Mouse (Mus musculus): ENCODE data around the gene Sdhd. TPM values are rescaled to one million over a fixed set of nuclear protein-coding genes. Genes with fewer than 3 reads are reported as not detected.

Gene Sdhd
- total RNA-seq, 2 experiments from 2014 or later: 104 to 118 TPM

GRCm38 (mm10) chr9:50590856-50591518 is 12.6 kb downstream of the Sdhd start:
- DNase-seq (ENCODE audit: low spot score in 2 of 2): no peak

GRCm38 (mm10) chr9:50586955-50587354 is 16.7 kb downstream of the Sdhd start:
- DNase-seq (ENCODE audit: low spot score in 2 of 2): no peak

GRCm38 (mm10) chr9:50585145-50585818 is 18.3 kb downstream of the Sdhd start:
- no peak for DNase-seq (ENCODE audit: low spot score in 2 of 2)

DNA sequence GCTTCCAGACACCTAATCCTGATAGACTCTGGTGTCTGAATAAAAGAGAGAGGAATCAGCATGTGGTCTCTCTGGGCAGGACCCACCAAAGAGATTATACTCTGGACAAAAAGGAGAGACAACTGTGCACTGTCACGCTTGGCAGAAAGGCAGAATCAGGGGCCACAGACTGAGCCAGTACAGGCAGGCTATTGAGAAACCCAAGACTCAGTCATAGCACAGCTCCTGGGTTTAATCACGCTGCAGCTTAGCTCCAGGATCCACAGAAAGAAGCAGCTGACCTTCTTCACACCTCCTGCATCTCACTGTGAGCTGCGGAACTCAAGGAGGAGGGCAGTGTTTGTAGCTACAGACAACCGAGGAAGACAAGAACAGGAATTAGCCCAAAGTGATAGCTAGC is 23.2 kb downstream of the Sdhd start:
- DNase-seq (ENCODE audit: low spot score in 2 of 2): no peak

- DNase-seq (ENCODE audit: low spot score in 2 of 2): no peak
These were observed 33.8 kb downstream of the Sdhd start for GRCm38 (mm10) chr9:50569599-50570525.

DNA sequence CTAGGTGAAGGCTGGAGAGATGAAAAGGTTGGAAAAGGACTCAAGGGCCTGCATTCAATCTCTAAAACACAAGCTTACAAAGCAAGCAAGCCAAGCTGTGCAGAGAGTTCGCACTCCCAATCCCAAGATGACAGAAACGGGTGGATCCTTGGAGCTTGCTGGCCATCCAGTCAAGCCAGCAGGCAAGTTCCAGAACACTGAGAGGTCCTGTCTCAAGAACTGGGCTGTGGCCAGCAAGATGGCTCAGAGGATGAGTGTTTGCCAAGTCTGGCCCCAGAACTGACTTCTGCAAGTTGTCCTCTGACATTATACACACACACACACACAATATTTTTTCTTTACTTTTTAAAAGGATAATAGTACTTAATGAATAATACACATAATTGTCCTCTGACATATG is 35.7 kb downstream of the Sdhd start:
- no peak for DNase-seq (ENCODE audit: low spot score in 2 of 2)

DNA sequence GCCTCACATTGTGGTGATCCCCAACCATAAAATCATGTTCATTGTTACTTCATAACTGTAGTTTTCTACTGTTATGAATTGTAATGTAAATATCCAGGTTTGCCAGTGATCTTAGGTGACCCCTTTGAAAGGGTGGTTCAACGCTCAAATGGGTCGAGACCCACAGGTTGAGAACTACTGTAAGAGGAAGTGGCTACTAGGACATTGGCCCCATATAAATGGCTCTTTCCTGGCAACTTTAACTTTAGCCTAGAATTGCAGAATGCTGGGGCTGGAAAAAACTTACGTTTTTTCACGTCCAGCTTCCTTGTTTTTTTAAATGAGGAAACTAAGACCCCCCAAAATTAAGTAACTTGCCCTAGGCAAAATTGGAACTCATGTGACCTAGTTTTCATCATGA is 36.2 kb downstream of the Sdhd start:
- DNase-seq (ENCODE audit: low spot score in 2 of 2): no peak

DNA sequence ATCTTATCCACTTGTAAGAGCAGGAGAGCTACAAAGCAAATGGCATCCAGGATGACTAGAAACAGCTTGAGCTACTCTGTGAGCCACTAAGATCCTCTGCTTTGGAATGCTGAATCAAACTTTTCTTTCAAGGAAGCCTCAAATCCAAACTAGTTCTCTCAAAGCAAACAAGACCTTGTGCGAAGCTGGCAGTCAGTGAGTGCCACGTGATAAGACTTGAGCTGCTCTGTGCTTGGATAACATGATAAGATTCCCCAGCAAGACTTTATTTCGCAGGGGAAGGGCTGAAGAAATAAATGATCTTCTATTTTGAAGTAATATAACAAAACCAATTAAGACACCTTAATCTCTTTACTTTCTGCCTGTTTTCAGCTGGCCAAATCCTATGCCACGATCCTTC is 37.7 kb downstream of the Sdhd start:
- DNase-seq (ENCODE audit: low spot score in 2 of 2): no peak

- DNase-seq (ENCODE audit: low spot score in 2 of 2): no peak
These were observed 38.4 kb downstream of the Sdhd start for GRCm38 (mm10) chr9:50565173-50565572.

GRCm38 (mm10) chr9:50561918-50562360 is 41.7 kb downstream of the Sdhd start:
- no peak for DNase-seq (ENCODE audit: low spot score in 2 of 2)

DNA sequence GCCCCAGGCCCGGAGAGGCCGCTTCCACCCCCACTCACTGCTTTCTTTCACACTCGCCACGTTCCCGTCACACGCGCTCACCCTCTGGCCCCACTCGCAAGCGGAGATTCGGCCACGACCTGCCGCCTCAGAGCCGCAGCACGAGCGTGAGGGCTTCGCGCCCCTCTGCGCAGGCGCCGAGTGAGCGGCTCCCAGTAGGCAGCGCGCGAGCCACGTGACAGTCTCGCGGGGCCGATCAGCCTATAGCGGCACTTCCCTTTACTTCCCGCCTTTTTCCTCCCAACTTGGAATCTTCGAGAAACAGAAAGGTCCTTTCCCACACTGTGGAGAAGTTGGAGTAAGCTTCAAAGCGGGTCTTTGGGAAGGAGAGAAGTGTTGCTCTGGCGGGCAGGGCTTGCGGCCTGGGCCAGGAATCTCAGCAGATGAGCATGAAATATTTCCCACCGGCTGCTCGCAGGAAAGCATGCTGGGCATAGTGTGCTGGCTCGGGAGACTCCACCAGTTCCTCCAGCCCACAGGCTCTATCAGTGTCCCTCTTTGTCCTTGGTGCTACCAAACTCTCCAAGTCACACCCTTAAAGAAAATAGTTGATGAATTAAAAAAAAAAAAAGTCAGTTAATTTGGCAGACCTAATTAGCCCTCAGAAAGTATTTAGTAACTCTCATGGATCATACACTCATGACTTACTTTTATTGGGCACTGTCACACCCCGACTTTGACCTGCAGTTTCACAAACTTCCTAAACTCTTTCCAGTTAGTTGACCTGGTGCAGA is 42.3 kb downstream of the Sdhd start, which contains the start of gene Tex12:
Gene Tex12, minus strand, starts transcription at position 181 of the 773 bp plus-strand sequence.
- DNase-seq (ENCODE audit: low spot score in 2 of 2): no peak

DNA sequence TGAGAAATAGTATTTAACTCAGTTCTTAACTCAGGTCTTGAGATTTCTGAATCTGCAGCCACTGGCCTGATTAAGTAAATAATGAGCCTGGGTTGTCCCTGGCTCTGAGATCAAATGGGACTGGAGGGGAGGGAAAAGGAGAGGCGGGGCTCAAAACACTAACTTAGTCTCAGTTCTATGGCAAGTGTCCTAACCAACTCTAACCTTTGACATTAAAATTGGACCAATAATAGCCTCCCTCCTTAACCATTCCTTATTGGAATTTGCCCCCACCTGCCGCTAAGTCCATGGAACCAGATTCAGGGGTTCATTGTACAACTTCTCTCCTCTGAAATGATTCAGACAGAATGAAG is 48.5 kb downstream of the Sdhd start, which contains the start of gene Bco2:
Gene Bco2, minus strand, starts transcription at position 88 of the 353 bp plus-strand sequence.
- no peak for DNase-seq (ENCODE audit: low spot score in 2 of 2)

- peak; percentile 57 to 62 for DNase-seq (ENCODE audit: low spot score in 2 of 2)
These were observed 49.1 kb downstream of the Sdhd start, which contains the start of gene Il18 for GRCm38 (mm10) chr9:50554241-50555093. Gene Il18, plus strand, starts transcription at chr9:50554827.

GRCm38 (mm10) chr9:50553547-50553946 is 50.1 kb downstream of the Sdhd start:
- no peak for DNase-seq (ENCODE audit: low spot score in 2 of 2)

- no peak for DNase-seq (ENCODE audit: low spot score in 2 of 2)
These were observed 51.4 kb downstream of the Sdhd start for GRCm38 (mm10) chr9:50552206-50552605.

- DNase-seq (ENCODE audit: low spot score in 2 of 2): no peak
These were observed 54.7 kb downstream of the Sdhd start for GRCm38 (mm10) chr9:50548936-50549335.

- DNase-seq (ENCODE audit: low spot score in 2 of 2): no peak
These were observed 55.6 kb downstream of the Sdhd start for GRCm38 (mm10) chr9:50547859-50548478.
